Mouse (Mus musculus) retina, embryonic 14.5 days (tissue): Measurements from ENCODE around the gene Tnfrsf18.

ENCODE experiments used
- DNase-seq: peaks from one replicate; pipeline ENCODE4 v3.0.0-alpha.2; 2015; ENCODE audit warnings: low spot score

Tnfrsf18 gene

DNA sequence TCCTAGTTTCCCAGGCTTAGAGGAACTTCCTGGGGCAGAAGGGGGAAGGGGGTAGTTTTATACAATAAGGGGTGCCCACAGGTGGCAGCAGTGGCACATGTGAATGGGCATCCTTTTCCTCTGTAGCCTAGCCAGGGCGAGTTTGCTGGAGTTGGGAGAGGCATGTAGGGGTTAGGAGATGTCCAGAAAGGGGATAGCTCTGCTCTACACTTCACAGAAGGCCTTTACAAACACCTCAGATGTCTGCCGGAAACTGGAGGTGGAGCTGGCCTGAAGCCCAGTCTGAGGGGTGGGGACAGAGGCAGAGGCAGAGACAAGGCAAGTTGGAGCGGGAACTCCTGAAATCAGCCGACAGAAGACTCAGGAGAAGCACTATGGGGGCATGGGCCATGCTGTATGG is at the start of gene Tnfrsf18:
Gene Tnfrsf18, plus strand, starts transcription at position 152 of the 400 bp plus-strand sequence.
- no peak for DNase-seq

DNA sequence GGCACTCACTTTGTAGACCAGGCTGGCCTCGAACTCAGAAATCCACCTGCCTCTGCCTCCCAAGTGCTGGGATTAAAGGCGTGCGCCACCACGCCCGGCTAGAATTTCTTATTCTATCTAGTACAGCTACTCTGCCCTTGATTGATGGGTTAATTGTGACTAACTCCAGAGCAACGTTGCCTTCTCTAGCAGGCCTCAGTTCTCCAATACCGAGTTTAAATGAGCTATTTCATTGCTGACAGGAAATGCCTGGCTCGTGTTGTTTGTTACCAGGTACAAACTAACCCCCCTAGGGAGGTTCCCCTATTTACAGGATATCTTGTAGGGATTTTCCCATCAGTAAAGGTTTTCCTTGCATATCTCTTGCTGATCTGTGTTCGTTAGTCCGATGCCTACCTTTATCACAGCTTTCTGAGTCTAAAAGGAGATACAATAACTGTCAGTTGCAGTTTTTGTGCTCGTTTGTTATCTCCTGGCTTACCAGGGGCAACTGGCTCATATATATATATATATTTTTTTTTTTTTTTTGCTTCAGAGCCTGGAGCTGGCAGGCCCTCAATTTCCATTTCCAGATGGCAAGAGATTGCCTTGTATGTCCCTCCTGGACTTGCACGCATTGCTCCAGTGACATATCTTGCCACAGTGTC is 44.4 kb upstream of the Tnfrsf18 start:
- no peak for DNase-seq

DNA sequence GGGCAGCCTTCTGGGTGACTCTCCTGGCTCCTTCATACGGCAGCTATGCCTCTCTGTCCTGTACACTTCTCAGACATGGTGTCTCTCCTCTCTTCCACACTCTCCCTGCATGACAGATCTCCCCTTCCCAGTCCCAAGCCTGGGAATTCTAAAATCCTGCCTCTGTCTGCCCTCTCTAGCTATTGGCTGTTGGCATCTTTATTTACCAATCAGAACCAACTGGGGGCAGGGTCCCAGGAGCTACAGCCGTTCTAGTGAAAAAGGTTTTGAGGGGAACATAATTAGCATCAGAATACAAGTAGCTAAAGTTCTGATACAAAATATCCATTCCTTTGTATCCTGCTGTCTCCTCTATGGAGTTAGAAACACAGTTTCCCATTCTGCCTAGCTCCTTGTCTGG is 42.2 kb upstream of the Tnfrsf18 start:
- no peak for DNase-seq

DNA sequence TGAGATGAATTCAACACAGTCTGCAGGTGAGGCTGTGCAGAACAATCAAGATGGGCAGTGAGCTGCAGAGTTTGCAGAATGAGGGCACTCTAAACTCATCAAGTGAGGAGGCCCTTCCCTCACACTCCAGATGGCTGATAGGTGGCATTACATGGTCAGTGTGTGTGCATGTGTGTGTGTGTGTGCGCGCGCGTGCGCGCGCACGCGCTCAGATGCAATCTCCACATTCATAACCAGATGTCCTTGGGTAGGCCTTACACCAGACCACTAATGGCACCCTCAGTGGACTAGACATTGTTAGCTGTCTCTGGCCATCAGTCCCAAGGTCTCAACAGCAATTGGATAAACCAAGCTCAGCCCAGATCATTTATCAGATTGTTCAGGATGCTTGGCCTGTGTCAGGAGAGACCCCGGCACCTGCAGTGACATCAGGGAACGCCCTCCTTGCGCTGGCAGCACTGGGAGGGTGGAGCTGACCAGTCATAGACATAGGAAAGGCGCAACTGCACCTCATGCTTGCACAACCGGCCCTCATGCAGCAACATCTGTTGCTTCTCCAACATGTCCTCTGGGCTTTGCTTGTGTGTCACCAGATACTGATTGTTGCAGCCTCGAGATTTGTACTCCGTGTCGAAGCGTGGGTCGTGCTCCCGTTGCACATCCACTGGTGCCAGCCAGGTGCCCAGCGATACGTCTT is 34.6 kb upstream of the Tnfrsf18 start:
- no peak for DNase-seq

DNA sequence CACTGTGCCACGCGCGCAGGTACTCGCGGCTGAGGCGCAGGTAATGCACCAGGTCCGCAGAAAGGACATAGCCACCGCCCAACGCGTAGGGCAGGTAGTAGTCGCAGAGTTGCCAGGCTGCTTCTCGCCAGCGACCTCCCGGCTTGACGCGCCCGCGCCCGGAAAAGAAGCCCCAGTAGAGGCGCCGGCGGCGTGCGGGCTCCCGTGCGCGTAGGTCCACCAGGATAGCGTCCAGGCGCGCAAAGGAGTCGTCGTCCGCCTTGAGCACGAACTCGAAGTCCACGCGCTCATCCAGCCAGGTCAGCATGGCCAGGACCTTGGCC is 34.1 kb upstream of the Tnfrsf18 start:
- DNase-seq, result no peak

DNA sequence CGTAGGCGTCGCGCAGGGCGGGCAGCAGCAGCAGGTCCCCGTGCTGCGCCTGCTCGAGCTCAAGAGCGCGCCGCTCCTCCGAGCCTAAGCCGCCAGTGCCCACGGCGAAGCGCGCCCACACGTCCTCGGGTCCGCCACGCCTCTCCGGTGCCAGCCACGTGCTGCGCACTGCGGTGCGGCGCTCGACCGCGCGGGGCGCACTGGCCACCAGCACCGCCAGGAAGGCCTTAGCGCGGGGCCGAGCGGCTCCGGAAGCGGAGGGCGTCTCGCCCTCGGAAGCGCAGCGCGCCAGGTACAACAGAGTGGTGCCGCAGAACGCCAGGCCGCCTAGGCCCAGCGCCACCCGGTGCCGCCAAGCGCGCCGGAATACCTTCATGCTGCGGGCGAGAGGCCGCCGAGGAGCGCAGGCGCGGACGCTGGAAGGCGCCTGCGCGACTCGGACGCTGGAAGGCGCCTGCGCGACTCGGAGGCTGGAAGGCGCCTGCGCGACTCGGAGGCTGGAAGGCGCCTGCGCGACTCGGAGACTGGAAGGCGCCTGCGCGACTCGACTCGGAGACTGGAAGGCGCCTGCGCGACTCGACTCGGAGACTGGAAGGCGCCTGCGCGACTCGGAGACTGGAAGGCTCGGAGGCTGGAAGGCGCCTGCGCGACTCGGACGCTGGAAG is 33.6 kb upstream of the Tnfrsf18 start, which contains the start of the genes B3galt6 and Sdf4:
Gene B3galt6, minus strand, starts transcription at position 409 of the 665 bp plus-strand sequence.
Gene Sdf4, plus strand, starts transcription at position 632 of the 665 bp plus-strand sequence.
- peak; percentile 91 for DNase-seq

DNA sequence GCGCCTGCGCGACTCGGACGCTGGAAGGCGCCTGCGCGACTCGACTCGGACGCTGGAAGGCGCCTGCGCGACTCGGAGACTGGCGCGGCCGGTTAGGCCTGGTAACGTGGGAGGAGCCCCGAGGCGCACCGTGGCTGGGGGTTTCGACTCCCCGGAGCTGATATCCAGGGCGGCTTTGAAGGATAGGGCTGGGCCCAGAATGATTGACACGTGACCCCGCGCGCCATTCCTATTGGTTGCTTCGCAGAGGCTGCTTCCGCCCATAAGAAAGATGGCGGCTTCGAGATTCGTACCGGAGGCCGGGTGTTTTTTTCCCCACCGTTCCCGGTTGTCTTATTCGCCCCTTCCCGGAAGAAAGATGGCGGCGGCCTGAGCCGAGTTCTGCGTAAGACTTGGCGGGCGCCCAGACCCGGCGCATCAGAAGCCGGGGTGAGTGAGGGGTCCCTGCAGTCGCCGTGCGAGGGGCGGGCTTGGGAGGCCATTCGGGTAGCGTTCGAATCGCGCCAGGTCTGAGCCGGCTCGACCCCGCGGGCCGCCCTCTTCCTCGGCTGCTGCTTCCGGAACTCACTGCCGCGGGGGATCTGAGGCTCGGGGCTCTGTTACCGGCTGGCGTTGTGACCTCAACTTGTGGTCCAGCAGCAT is 32.9 kb upstream of the Tnfrsf18 start:
- peak; percentile 97 for DNase-seq

DNA sequence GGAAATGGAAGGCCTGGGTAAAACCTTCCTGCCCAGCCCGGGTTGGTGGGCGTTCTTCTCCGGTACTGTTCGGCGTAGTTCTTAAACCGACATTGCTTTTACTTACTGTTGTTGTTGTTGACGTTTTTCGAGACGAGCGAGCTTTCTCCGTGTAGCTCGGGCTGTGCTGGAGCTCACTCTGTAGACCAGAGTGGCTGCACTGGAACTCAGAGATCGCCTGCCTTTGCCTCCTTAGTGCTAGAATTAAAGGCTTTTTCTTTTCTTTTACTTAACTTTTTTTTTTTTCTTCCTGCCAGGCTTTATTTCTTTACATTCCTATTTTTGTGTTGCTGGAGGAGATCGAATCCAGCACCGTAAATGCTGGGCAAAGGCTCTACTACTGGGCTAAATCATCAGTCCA is 32.4 kb upstream of the Tnfrsf18 start:
- no peak for DNase-seq

DNA sequence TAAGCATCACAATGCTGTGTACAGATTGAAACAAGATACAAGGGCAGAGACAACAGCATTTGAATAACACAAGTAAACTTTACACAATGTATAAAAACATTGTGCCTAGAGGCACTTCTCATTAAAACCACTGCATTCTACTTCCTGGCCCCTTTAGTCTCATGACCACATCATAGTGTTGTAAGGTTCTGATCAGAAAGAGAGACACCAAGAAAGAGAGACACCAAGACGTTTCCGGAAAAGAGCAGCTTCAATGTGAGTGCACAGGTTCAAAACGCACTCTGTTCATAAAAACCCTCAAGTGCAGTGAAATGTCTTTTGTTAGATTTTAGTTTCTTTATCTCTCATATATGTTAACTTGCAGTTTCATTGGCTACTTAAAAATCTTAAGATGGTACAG is 21.9 kb upstream of the Tnfrsf18 start:
- no peak for DNase-seq

DNA sequence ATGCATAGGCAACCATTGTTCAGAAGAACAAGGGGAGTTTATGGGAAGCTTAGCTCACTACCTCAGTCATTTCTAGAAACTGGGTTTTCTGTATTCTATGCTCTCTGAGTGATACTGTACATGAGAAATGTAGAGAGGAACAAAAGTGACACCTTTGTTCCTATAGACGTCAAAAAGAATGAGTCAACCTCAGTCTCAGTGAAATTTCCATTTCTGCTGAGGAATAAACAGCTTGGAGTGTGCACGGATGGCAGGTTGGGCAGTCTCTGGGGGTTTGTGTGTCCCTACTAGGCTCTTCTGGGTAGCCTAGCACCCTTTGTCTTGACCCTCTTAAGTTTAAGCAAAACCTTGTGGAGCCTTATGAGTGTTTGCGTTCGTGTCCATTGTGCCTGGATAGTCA is 17.6 kb upstream of the Tnfrsf18 start:
- no peak for DNase-seq

DNA sequence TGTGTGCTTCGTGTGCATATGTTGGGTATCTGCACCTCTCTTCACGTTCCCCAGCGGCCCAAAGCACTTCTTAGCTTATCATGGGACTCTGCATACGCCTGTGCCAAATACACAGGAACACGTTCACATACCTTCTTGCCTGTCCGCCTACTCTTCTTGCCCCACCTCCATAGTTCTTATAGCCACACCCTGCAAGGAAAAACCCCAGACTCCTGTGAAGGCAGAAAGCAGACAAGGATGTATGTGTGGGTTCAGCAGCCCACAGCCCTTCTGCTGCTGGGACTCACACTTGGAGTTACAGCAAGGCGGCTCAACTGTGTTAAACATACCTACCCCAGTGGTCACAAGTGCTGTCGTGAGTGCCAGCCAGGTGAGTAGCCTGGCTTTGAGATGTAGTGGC is 12.3 kb upstream of the Tnfrsf18 start, which contains the start of gene Tnfrsf4:
Gene Tnfrsf4, plus strand, starts transcription at position 207 of the 400 bp plus-strand sequence.
- DNase-seq, result no peak

DNA sequence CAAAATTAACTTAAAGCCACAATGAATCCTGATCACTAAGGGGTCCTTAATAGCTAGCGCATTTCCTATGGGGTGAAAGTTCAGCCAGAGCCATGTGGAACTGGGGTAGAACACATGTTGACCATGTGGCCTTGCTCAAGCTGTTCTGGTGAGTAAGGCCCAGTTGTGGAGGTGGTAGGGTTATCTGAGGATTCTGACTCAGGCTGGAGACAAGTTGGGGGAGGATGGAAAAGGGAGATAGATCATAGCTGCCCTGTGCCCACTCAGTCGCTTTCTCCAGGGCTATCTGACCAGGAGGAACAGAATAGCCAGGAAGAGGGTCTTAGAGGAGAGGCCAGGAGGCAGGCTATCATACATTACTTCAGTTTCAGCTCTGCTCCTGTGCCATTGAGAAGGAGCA is 11.5 kb upstream of the Tnfrsf18 start:
- DNase-seq, result no peak

DNA sequence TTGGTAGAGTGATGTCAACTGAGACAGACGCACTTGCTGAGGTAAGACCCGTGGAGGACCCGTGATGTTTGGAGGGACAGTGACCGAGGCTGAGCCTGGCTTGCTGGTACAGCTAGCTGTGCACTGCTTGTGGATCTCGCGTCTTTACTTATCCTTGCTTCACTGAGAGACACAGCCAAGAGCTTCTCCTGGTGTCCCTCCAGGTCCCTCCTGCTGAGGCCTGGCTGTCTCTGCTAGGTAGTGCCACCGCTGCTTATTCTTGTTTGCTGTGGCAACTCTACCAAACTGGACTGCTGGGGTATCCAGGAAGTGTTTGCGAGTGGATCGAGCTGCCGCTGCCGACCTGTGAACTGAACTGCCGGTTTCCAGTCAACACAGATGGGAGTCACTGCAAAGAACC is 6.2 kb upstream of the Tnfrsf18 start:
- no peak for DNase-seq

DNA sequence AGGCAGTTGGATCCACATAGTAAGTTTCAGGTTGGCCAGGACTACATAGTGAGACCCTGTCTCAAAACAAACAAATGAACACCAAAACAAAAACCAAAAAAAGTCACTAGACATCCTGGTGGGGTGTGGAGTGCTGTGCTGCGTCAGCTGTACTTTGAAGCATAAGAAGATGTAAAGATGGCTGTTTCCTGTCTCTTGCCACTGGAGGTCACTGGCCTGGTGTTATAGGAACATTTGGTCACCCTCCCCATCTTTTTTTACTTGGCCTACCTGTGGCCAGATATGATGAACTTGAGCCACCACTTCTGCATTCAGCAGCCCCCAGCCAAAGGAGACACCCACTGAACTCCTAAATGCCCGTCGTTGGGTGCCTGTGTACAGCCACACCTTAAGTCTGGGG is 4.6 kb upstream of the Tnfrsf18 start:
- DNase-seq, result no peak

DNA sequence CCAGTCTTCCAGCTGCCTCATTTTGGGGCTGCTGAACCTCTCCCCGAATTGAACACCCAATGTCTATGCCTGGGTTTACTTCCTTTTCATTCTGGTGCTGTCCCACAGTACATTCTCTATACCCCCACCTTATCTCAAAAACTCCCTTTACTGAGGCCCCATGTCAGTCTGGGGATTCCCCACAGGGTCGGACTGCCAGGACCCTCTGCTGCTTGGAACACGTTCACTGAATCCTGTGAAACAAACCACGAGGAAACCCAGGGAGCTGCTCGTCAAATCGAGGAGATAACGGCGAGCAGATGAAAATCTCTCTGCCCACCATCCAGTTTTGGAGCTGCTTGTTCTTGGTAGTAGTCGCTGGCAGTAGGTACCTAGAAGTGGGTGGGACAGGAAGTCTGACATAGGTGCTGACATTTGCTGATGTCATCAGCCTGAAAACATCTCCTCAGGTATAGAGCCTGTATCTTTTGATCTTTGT is 4.0 kb upstream of the Tnfrsf18 start:
- DNase-seq, result no peak

DNA sequence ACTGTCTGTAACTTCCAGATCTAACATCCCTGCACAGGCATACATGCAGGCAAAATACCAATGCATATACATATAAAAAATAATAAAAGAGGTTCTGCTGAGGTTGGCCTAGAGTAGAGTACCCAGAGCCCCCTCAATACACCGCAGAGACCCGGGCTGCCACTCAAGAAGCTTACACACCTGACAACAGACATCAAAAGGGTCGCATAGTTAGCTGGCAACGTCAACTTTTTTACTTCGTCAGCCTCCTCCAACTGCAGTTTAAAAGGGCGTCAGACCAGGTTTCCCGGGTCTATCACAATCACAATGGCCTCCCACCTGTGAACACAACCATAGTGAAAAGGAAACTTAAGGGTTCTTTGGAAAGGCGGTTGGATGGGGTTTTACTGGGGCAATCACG is 2.4 kb upstream of the Tnfrsf18 start:
- DNase-seq, result no peak

DNA sequence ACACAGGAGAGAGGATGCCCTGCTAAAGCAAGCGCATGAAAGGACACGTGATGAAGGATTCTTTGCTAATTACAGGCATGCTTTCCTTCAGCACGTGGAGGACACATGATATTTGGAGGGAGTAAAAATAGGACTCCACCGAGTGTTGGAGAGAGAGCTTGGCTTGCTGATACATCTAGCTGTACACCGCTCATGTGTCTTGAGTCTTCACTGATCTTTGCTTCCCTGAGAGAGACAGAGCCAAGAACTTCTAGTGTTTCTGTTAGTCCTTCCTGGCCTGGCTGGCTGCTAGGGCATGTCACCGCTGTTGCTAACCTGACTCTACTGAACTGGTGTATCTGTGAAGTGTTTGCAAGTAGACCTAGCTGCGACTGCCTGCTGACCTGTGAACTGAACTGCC is 1.8 kb upstream of the Tnfrsf18 start:
- DNase-seq, result no peak

DNA sequence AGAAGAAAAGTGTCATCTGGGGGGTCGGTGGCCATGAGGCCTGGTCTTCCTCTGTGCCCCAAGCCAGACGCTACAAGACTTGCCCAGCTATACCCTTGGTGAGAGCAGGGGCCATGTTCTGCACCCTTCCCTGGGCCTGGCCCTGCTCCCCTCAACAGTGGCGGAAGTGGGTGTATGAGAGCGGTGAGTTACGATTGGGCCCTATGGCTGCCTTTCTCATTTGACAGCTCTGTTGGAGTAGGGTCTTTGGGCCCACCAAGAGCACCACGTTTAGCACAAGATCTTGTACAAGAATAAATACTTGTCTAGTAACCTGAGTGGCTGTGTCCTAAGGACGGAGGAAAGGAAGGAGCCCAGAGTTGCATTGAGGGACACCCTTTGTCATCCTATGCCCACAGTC is 2.6 kb downstream of the Tnfrsf18 start:
- no peak for DNase-seq

DNA sequence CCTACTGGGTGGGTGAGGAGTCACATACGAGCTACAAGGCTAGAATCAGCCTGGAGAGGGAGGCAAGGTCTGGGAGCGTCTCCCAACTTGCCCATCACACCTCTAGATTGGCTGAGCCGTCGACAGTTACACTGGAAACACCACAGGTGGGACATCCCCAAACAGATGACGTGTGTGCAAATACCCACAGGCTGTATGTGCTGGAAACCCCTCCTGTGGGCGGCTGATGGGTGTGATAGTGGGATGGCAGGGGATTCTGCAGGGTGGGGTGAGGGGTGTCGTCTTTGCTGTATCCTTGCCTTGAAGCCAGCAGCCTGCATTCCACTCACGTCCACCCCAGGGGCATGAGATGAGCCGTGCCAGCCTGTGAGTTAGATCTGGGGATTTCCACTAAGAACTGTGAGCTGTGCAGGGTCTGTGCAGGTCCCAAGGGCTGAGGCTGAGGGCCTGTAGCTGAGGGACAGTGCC is 4.7 kb downstream of the Tnfrsf18 start:
- DNase-seq, result peak; percentile 2

DNA sequence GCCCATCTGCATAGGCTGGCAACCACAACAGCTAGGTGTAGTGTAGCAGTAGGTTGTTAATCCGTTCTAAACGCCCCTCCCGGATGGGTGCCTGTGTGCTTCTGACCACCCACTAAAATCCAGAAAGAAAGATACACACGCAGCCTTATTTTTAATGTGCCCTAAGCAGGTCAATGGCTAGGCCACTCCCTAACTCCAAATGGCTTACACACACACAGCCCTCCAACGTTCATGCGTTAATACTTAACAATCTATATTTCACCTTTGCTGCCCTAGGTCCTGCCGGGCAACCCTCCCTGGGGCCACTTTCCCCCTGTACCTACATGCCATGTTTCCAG is 5.3 kb downstream of the Tnfrsf18 start:
- DNase-seq, result no peak

DNA sequence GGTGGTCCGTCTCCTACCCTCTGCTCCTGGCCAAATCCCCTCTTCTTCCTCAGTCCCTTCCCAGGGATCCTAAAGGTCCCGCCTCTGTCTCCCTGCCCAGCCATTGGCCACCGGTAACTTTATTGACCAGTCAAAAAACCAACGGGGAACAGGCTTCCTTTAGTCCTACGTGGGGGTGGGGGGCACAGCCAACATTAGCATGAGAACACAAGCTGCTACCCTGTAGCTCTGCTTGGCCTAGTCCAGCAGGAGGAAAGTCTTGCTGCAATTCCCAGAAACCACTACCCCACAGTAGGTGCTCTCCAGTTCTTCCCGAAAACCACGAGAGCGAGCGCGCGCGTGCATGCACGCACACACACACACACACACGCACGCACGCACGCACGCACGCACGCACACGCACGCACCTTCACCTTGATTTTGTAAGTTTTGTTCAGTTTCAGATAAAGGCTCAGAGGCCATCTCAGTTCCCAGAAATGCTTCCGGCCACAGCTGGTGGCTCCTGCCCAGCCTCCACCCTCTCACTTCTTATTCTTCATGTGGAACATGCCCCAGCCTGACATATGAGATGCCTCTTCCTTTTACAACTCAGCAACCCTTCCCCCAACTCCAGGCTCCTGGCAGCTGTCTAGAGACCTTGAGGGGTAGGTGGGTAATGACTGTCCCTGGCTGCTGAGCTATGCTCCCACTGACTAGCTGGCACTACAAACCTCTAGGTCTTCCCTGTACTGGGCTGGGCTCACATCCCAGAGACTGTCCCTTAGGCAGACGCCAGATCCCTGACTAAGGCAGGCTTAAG is 5.8 kb downstream of the Tnfrsf18 start:
- DNase-seq, result peak; percentile 85

DNA sequence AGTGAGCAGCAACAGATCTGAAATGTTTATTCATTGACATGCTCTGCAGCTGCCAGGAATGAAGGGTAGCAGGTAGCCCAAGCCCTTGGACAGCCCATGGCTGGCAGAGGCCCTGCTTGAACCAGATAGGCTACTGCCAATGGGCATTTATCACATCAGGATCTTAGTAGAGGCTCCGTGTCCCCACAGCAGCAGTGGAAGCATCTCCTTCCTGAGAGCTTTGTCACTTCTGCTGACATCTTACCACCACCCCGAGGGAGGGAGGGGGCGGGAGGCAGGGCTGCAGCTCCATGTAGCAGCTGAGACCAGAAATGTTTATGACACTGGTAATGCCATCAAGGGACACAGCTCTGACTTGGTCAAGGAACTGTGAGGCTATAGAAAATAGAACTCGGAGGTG is 6.9 kb downstream of the Tnfrsf18 start:
- DNase-seq, result no peak
